Mouse (Mus musculus): ENCODE data around the gene Tcp11x2. TPM values are rescaled to one million over a fixed set of nuclear protein-coding genes. Genes with fewer than 3 reads are reported as not detected.

Gene Tcp11x2
- not detected for total RNA-seq (2021)
- long read RNA-seq, experiment 1, result 0 reads
- long read RNA-seq, experiment 2, result 0 reads

DNA sequence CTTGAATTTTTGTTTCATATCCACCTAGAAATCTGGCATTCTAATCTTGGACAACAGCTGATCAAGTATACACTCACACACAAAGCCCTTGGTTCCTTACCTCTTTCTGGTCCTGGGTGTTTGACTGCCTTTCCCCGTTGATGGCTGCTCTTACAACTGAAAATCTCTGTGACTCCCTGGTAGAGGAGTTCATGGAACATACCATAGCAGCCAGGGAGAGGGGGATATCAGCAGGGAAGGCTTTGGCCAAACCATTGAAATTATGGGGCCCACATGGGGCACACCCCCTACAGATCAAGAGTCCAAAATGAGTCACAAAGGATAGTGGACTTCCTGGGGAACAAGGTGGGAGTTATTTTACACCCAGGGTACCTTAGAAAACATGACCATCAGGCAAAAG, at the start of gene Tcp11x2:
Tcp11x2 (minus strand) TSS at position 158 of the 400 bp plus-strand sequence.
- no peak for DNase-seq (ENCODE audit: low spot score in 2 of 2)

DNA sequence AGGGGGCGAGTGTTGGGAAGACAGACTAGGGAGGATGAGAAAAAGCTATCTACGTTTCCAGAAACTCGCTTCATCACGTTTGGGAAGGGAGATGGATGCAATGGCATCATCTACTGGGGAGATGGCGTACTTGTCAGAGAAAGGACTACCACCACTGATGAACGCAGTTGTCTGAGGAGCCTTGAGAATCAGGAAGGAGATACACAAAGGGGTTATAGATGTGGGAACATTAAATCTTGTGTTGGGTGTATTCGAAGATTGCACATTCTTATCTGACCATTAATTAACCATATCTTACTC, 49.4 kb upstream of the Tcp11x2 start:
- DNase-seq (ENCODE audit: low spot score in 2 of 2), result no peak

DNA sequence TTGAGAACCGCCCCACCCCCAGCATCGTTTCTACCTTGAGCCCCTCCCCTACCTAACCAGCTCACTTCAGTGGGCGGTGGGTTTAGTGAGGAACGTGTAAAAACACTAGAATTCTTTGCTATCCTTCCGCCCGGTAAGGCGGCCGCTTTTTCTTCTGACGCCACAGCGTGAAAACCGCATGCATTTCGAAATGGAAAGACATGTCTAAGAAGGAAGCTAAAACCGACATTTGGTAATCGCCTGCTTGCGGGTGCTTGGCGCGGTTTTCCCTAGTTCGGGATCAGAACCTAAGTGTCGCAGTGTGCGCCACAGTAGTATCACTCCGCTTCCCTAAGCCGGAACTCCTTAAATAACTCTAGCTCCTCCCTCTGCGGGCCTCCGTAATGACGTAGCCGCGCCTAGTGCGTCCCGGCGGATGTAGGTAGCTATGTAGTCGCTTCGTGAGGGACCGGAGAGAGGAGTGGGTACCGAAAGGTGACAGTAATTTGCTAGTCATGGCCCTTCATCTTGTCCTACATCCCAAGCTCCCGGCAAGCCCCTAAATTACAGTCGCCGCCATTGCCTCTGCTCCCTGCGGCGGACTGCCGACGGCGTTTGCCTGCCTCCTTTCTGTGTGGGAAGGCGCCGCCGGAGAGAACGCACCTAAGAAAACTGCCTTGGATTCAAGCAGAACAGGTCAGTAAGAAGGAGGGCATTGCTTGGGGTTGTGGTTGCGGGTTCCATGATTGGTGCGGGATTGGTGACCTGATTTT, 48.9 kb upstream of the Tcp11x2 start, which contains the start of the genes Armcx5 and Gprasp1:
Armcx5 (plus strand) TSS at position 430 of the 752 bp plus-strand sequence.
Gprasp1 (plus strand) TSS at position 430 of the 752 bp plus-strand sequence.
- DNase-seq (ENCODE audit: low spot score in 2 of 2), result peak; percentile 49 to 64

DNA sequence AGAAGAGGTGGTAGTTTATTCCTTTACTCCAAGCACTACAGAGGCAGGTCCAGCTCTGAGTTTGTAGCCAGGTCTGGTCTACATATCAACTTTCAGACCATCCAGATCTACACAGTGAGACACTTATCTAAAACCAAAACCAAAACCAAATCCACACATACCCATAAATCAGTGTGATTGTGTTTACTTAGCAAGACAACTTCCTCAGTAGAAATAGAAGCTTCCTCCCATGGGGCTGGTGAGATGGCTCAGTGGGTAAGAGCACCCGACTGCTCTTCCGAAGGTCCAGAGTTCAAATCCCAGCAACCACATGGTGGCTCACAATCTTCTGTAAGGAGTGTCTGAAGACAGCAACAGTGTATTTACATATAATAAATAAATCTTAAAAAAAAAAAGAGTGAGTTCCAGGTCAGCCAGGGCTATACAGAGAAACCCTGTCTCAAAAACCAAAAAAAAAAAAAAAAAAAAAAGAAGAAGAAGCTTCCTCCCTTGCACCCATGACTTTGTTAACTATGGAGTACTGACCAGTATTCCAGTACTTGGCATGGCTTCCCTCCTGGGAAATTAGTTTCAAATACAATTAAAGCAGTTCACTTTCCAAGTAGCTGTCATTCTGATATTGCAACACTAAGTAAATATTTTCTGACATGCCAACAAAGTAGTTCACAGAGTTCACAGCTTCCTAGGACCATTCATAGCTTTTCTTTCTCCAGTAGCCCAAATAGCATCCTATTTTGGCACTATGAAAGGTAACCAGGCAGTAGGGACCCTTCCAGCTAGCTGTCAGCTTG, 45.3 kb upstream of the Tcp11x2 start:
- DNase-seq (ENCODE audit: low spot score in 2 of 2), result no peak

DNA sequence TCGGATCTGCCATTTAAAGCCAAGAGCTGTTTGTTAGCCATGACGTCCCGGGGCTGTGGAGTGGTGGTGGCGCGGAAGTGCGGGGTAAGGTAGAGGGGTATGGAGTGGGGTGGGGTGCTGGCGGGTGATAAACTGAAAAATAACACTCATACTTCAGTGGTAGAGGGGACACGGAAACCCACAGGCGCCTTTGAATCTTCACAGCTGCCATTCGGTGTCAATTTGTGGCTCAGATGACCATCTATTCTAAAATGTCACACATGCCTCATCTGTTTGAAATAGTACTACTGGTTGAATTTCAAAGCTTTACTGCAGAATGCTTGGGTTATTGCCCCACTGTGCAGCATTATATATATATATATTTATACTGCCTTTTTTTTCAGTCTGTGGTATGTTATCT, 31.6 kb upstream of the Tcp11x2 start, which contains the start of gene Tmsb15a:
Tmsb15a (minus strand) TSS at position 101 of the 400 bp plus-strand sequence.
- DNase-seq (ENCODE audit: low spot score in 2 of 2), result no peak

DNA sequence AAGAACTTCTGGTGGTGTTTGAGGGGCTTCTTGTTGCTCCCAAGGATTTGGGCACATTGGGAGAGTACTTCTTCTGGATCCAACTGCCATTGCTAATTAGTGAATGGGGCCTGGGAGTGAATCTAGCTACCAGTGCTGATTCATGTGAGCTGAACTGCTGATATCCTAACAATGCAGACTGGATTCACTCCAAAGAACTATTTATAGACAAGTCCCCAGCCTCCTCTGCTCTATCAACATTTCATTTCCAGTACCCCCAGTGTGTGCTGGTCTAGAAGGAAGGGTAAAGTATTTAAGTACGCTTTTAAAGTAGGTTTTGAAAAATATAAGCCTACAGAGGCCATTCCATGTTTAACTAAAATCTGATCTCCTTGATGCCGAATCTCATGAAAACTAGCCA, 19.3 kb upstream of the Tcp11x2 start:
- no peak for DNase-seq (ENCODE audit: low spot score in 2 of 2)

DNA sequence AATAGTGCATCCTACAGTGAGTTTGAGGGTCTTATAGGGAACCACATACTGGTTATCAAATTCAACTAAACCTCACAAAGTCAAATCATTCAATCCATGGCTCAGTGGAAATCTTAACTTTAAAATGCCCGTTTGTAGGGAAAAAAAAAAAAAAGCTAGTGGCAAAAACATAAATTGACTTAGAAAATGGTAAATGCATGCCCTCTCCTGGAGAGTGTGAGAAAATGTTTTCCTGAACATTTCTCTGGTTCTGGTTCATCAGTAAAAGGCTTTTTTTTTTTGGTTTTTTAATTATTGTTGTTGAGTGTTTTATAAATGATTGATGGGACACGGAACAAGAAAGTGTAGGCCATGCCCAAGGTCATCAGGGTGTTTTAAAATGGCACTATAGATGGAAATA, 10.8 kb upstream of the Tcp11x2 start:
- no peak for DNase-seq (ENCODE audit: low spot score in 2 of 2)

DNA sequence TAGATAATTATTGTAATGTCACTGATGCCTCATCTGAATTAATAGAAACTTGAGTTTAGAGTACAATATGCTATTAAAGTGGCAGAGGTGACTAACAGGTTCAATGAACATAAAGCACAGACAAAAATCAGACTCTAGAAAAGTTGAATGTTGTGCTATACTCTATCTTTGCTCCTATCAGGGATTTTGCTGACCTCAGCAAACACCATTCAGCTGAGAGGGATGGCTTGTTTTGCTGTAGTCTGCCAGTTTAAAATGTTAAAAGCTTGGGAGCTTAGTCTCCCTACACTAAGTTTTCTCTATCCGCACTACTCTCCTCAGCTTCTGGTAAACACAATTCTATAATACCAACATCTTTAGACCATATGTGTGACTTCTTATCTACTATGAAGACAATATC, 9.5 kb upstream of the Tcp11x2 start:
- no peak for DNase-seq (ENCODE audit: low spot score in 2 of 2)

DNA sequence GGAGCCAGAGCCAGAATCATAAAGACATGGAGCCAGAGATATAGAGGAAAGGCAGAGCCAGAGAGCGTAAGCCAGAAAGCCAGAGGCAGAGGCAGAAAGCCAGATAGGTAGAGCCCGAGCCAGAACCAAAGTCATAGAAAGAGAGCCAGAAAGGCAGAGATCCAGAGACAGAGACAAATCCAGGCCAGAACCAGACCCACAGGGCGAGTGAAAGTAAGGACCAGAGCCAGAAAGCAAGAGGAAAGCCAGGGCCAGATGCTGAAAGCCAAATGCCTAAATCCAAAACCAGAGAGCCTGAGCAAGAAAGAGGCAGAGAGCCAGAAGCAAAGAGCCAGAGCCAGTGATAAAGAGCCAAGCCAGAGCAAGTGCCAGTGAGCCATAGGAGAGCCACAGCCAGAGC, 5.8 kb downstream of the Tcp11x2 start:
- no peak for DNase-seq (ENCODE audit: low spot score in 2 of 2)

DNA sequence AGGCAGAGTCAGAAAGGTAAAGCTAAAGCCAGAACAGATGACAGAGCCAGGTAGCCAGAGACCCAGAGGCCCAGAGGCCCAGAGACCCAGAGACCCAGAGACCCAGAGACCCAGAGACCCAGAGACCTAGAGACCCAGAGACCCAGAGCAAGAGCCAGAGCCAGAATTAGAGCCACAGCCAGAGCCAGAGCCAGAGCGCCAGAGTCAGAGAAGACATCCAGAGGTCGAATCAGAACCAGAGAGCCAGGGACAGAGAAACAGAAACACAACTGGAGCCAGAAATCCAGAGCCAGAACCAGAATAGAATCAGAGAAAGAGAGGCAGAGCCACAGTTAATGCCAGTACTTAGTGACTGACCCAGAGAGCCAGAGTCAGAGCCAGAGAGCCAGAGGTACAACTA, 11.7 kb downstream of the Tcp11x2 start:
- no peak for DNase-seq (ENCODE audit: low spot score in 2 of 2)

DNA sequence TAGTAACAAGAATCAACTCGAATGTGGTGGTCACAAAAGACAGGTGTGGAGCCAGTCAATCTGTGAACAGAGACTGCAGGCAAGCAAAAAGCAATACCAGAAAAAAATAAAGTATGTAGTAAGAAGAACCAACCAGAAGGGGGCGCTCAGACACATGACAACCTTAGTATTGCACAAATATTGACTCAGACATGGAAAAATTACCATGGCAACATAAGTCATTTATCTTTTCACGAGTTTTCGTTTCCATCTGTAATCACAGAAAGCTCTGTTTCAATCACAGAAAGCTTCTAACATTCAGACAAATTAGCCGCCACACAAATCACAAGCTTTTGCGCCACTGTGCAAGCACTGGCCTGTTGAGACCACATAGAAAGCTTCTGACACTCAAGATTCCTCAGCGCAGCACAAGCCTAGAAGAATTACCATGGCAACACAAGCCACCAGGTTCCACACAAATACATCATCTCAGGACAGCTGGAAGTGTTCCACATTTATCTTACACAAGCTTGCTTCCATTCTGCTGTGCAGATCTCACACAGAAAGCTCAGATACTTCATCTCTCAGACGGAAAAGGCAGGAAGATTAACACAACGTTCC, 41.3 kb downstream of the Tcp11x2 start:
- peak in 1 of 2 experiments; percentile 2 for DNase-seq (ENCODE audit: low spot score in 2 of 2)

DNA sequence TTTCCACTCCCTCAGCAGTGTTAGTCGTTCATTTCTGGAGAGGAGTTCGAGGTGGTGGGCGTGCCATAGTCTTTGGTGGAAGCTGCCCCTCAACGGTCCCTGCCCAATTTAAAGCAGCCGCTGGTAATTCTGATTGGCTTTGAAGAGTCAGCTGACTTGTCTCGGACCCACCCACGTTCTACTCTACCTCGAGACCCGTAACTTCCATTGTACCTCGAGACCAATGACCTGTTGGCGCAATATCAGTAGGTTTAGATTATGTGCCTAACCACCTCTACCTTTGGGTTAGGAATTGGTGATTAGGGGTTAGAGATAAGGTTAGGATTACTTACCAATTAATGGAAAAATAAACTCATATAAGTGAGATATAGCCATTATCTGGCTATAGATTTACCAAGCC, 66.0 kb downstream of the Tcp11x2 start, which contains the start of gene Prame:
Prame (minus strand) TSS at position 101 of the 400 bp plus-strand sequence.
- DNase-seq (ENCODE audit: low spot score in 2 of 2), result no peak

Other genes with a start within 250 kb of the Tcp11x2 start
- gene AV320801, start 199.2 kb downstream of the Tcp11x2 start, total RNA-seq (2021), result not detected
- gene Nxf7, start 95.0 kb downstream of the Tcp11x2 start, total RNA-seq (2021), result under 1 TPM in 1 of 2 experiments, not detected in 1; 0.17 TPM
- not detected for gene Prame, start 66.1 kb downstream of the Tcp11x2 start, total RNA-seq (2021)
- not detected for gene Tmsb15a, start 31.5 kb upstream of the Tcp11x2 start, total RNA-seq (2021)
- 10 to 100 TPM; 23.8 to 28.6 TPM for gene Armcx5, start 48.9 kb upstream of the Tcp11x2 start, total RNA-seq (2021)
- gene Gprasp1, start 48.9 kb upstream of the Tcp11x2 start, total RNA-seq (2021), result 100 to 1,000 TPM in 1 of 2 experiments, 10 to 100 TPM in 1; 84.6 to 102 TPM
- gene Bhlhb9, start 103.8 kb upstream of the Tcp11x2 start, total RNA-seq (2021), result 10 to 100 TPM; 34.8 to 36.8 TPM
- 10 to 100 TPM; 39.8 to 46.2 TPM for gene Gprasp2, start 145.2 kb upstream of the Tcp11x2 start, total RNA-seq (2021)